Mouse (Mus musculus): ENCODE data around the gene Hectd4.
"Not testable (repeated sequence)": the region's sequence is repeated elsewhere in the genome, so short reads cannot be mapped to it uniquely, and the experiment has no call there.

Hectd4 gene

DNA sequence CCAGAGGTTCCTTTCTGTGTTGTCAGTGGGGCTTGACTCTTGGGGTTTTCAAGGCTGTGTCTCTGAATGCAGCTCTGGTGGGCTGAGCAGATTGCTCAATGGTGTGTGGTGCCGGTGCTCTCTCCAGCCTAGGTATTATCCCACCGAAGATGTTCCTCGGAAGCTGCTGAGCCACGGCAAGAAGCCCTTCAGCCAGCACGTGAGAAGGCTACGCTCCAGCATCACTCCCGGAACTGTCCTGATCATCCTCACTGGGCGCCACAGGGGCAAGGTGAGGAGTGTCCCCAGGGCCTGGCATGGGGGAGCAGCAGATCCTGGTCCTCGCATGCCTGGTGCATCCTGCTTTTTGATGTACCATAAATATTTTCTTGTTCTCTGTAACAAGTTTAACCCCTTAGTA is 13.5 kb upstream of the Hectd4 start:
- DNase-seq (ENCODE audit: low read depth, low spot score) = no peak

DNA sequence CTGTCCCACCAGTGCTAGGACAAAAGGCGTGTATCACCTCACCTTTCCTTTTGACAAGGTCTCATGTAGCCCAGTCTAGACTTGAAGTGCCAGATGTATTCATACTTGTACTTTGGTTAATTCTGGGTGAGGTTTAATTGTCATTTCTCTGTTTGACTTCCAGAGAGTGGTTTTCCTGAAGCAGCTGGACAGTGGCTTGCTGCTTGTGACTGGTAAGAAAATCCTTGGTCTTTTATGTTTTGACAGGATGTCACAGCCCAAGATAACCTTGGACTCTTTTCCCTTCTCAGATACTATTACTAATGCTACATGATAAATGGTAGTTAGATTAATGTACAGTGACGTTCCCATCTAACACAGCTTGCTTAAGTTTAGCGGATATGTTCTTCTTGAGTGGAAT is 13.0 kb upstream of the Hectd4 start:
- DNase-seq (ENCODE audit: low read depth, low spot score) = no peak

DNA sequence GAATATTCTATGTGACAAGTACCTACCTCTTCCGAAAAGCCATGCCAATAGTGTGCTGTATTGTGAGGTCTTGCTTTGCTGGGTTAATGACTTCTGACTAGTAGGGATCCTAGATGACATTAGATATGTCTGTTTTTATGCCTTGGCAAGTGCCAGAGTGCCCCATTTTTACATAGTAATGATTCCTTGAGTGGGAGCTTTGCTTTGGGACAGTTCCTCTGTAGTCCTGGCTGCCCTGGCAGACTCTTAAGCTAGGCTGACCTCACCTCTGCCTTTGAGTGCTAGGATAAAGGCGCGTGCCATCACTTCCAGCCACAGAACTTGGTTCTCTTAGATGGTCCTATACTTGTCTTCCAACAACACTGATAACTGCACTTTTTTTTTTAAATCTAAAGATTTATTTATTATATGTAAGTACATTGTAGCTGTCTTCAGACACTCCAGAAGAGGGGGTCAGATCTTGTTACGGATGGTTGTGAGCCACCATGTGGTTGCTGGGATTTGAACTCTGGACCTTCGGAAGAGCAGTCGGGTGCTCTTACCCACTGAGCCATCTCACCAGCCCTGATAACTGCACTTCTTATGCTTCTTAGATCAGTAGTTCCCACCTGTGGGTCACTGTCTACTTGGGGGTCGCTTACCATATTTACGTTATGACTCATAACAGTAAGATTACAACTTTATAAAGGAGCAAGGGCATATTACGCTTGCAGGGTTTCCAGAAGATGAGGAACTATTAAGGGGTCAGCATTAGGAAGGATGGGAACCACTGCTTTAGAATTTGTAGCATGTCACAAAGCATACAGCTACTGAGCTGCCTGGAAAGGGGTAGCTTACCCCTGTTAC is 10.0 kb upstream of the Hectd4 start:
- DNase-seq (ENCODE audit: low read depth, low spot score) = no peak

DNA sequence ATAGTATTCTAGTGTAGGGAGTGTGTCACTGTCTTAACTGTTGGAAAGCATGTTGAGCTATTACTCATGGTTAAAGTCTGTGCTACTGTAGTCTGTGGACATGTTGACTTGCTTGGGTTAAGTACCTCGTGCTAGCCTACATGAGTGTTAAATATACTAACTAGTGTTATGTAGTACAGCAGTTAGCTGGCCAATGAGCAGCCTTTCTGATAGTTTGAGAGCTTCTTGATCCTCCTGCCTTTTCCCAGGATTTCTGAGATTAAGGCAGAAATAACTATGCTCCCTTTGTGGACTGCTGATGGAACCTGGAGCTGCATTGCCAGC is 9.5 kb upstream of the Hectd4 start:
- no peak for DNase-seq (ENCODE audit: low read depth, low spot score)

DNA sequence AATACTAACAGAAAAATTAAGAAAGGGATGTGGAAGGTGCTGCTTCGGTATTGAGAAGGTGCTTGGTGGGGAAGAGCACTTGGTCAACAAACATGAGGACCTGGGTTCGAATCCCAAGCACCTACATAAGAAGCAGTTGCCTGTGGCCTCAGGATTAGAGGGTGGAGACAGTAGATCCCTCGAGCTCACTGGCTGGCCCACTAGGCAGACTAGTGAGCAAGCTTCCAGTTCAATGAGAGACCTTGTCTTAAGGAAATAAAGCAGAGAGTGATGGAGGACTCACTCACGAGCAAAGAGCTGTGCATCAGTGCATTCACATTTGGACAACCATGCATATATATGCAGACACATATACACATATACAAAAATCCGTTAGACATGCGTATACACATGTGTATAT is 7.9 kb upstream of the Hectd4 start:
- DNase-seq (ENCODE audit: low read depth, low spot score) = no peak

DNA sequence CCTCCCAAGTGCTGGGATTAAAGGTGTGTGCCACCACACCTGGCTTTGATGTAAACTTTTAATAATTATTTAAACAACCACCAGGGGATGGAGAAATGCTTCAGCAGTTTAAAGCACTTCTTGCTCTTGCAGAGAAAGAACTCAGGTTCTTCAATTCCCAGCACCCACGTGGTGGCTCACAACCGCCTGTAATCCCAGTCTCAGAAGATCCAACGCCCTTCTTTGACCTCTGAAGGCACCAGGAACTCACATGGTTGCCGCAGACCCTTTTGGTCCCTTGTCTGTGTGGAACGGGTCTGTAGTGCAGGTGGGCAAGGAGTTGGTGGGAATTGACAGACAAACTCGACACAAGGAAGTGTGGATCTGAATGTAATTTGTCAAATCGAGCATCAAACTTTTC is 5.3 kb upstream of the Hectd4 start:
- no peak for DNase-seq (ENCODE audit: low read depth, low spot score)

DNA sequence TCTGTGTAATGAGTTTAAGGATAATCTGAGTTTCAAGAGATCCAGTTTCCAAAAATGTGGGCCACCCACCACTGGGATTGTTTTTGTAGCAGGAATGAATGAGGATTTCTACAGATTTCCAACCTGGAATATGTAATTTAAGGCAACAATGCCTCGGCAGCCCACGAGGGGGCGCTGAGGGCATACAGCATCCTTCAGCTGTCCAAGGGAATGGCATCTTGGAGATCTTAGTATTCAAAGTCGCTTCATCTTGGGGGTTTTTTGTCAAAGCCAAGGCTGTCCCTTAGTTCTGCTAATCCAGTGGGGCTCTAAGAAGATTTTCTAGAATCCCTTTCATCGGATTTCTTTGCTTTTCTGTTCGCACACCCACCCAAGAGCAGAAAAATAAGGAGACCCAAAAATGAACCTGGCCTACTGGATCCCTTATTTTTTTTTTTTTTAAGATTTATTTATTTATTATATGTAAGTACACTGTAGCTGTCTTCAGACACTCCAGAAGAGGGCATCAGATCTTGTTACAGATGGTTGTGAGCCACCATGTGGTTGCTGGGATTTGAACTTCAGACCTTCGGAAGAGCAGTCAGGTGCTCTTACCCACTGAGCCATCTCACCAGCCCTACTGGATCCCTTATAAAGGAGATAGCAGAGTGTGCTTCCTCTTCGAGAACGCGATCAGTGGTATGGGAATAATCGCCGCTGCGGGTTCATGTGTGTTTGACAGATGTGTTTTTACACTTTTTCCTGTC is 4.5 kb upstream of the Hectd4 start:
- peak; percentile 57 for DNase-seq (ENCODE audit: low read depth, low spot score)

DNA sequence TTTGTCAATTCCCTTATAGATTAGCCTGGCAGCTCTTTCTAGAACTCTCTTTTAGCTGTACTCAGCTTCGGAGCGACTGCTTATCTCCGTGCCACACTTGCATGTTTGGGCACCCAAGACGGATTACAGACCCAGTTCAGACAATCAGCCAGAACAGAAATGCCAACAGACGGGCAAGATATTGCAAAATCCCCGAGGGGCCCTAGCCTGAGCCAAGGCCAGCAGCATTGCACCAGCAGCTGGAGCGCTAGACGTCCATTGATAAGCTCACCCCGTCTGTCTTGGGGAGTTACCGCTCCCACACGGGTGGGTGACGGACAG is 3.9 kb upstream of the Hectd4 start:
- DNase-seq (ENCODE audit: low read depth, low spot score) = no peak

DNA sequence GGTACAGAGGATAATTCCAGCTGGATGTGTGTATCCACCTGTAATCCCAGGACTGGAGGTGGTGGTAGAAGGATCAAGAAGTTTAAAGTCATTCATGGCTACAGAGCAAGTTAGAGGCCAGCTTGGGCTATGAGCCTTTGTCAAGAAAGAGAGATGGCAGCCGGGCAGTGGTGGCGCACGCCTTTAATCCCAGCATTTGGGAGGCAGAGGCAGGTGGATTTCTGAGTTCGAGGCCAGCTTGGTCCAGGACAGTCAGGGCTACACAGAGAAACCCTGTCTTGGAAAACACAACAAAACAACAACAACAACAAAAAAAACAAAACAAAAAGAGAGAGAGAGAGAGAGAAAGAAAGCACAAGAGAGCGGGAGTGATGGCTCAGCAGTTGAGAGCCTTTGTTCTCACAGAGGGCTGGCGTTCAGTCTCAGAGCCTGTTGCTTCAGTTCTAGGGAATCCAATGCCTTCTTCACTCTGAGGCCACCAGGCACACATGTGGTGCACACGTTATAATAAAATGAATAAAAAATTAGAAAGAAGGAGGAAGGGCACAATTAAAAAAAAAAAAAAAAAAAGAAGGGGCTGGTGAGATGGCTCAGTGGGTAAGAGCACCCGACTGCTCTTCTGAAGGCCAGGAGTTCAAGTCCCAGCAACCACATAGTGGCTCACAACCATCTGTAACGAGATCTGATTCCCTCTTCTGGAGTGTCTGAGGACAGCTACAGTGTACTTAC is 3.3 kb upstream of the Hectd4 start:
- not testable (repeated sequence) for DNase-seq (ENCODE audit: low read depth, low spot score)

DNA sequence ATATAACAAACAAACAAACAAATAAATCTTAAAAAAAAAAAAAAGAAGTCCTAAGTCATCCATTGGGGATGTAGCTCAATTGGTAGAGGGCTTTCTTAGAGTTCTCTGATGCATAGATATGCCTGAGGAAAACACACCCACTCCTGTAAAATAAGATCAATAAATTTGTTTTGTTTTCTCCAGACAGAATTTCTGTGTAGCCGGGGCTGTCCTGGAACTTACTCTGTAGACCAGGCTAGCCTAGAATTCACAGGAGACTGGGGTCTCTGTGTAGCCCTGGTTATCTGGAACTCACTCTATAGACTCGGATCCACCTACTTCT is 2.7 kb upstream of the Hectd4 start:
- DNase-seq (ENCODE audit: low read depth, low spot score) = no peak

DNA sequence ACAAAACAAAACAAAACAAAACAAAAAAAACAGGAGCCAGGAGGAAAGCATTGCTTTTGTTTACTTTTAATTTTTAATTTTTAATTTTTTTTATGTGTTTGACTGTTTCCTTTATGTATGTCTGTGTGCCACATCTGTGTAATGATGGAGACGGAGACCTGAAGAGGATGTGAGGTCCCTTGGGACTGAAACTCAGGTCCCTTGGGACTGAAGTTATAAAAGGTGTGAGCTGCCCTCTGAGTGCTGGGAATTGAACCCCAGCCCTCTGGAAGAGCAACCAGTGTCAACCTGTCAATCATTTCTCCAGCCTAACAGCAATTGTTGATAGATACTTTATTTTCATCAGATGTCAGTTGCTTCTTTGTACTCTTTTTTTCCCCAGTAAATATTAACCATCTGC is 829 bp upstream of the Hectd4 start:
- no peak for DNase-seq (ENCODE audit: low read depth, low spot score)

DNA sequence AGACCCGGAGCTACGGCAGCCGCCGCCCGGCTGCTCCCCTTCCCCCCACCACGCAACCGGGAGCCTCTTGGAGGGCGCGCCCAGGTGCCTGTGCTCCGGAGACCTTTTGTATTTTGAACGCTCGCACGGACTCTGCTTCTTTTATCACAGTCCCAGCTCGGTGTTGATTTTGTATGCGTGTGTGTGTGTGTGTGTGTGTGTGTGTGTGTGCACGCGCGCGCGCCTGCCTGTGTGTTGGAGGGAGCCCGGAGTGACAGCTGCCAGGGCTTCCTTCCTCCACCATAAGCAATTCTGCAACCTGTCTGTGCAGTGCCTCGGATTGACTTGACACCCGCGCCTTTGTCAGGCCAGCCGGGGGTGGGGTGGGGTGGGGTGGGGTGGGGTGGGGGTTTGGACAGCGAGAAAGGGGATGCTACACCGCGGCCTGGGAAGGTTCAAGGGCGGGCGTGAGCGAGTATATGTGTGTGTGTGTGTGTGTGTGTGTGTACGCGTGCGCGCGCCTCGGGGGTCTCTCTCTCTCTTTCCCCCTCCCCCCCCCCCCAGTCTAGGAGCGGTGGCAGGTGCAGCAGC is 798 bp downstream of the Hectd4 start:
- DNase-seq (ENCODE audit: low read depth, low spot score) = no peak

DNA sequence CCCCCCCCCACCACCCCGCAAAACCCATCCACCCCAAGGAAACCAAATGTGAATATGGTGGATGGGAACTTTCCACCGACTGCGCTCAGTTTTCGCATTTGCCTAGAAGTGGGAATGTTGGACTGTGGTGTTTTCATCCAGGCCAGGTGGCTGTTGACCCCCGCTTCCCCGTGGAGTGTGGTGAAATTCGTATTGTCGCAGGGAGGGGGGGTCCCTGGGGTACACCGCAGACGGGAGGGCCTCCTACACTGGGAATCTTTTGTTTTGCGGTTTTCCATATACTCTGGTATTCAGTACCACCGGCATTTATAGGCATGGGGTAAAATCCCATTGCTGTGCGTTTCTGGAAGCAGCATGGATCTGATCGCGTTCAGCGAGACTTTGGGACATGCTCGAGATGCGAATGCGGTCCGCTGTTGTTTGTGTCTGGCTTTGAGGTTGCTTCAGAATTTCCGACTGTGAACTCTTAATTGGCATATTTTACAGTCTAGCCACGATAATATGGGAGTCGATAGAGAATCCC is 1.4 kb downstream of the Hectd4 start:
- no peak for DNase-seq (ENCODE audit: low read depth, low spot score)

DNA sequence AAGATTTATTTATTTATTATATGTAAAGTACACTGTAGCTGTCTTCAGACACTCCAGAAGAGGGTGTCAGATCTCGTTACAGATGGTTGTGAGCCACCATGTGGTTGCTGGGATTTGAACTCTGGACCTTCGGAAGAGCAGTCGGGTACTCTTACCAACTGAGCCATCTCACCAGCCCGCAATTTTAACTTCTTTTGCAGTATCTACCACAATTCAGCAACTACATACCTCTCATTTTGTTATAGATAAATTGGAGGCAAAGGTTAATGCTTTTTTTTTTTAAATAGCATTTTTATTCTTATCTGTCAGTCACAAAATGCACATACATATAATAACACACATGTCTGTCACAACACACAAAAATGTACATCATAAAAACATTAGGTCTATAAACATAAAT is 4.0 kb downstream of the Hectd4 start:
- not testable (repeated sequence) for DNase-seq (ENCODE audit: low read depth, low spot score)

DNA sequence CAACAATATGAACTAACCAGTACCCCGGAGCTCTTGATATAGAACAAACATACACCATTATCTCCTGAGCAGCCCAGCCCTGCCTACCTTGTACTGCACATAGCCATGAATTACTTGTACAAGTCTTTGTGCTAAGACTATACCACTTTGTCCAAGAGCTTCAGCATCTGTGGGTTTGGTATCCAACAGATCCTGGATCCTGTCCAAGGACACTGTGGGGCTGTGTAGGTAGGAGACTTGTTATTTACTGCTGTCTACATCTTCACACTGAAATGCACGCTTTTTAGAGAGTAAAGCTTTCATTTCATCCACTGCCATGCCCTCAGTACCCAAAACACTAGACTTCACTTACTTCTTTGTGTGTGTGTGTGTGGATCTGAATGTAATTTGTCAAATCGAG is 4.8 kb downstream of the Hectd4 start:
- no peak for DNase-seq (ENCODE audit: low read depth, low spot score)

DNA sequence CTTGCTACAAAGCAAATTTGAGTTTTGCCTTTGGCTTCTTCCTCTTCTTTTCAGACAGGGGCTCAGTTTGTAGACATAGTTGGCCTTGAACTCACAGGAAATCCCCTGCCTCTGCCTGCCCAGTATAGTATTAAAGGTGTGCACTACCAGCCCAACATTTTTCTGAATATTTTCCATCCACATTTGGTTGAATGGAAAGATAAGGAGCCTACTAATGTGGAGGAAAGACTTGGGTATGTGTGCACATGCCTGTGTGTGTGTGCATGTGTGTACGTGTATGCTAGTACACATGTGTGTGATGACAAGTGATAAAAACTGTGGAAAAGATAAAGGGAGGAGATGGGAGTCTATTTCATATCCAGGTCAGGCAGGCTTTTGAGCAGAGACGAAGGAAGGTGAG is 5.8 kb downstream of the Hectd4 start:
- no peak for DNase-seq (ENCODE audit: low read depth, low spot score)

DNA sequence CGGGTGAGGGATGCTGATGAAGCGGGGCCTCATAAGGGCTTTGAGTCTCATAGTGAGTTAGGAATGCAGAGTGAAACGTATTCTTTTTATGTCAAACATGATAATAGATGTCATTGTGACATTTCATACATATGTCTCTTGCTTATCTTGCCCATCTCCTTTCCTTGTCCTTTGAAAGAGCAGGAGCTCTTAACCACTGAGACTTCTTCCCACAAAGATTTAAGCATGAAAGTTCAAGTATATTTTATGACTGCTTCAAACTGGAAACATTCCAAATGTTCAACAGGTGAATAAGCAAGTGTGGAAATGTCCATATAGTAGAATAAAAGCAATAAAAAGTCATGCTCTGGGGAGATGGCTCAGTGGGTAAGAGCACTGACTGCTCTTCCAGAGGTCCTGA is 6.4 kb downstream of the Hectd4 start:
- DNase-seq (ENCODE audit: low read depth, low spot score) = no peak

DNA sequence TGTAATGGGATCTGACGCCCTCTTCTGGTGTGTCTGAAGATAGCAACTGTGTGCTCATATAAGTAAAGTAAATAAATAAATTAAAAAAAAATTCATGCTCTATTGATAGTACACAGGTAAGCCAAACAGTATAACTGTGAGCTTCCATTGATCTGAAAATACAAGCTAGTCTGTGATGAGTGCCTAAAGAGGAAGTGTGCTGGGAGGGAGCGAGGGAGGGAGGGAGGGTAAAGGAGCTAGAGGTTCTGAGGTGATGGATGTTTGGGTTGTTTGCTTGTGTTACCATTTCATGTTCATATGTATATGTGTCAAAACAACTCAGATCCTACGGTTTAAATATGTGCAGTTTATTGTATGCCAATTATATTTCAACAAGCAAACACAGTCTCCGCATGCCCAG is 6.8 kb downstream of the Hectd4 start:
- DNase-seq (ENCODE audit: low read depth, low spot score) = no peak

DNA sequence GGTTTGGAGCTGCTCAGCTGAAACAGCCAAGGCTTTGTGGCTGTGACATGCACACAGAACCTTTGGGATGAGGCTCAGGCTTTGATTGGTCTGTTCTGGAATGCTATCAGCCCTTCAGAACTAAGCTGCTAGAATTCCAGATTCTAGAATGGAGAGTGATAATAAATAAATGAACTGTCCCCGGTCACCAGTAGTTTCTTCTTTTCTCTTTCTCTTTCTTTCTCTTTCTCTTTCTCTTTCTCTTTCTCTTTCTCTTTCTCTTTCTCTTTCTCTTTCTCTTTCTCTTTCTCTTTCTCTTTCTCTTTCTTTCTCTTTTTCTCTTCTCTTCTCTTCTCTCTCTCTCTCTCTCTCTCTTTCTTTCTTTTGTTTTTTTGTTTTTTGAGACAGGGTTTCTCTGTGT is 7.3 kb downstream of the Hectd4 start:
- DNase-seq (ENCODE audit: low read depth, low spot score) = not testable (repeated sequence)

DNA sequence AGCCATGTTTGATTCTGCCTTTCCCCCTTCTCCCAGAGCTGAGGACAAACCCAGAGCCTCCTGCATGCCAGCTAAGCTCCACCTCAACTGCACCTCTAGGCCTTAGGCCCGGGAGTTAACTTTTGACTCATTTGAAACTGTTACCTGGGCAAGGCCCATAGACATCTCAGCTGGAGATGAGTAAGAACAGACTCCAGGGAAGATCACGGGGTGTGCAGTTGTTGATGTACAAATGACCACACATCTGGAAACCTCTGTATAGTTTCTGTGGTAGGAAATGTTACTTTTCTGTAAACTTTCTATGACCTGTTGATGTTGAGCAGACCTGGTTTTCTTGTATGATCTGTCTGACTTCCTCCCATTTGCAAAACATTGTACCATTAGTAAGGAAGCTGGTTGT is 9.2 kb downstream of the Hectd4 start:
- no peak for DNase-seq (ENCODE audit: low read depth, low spot score)

DNA sequence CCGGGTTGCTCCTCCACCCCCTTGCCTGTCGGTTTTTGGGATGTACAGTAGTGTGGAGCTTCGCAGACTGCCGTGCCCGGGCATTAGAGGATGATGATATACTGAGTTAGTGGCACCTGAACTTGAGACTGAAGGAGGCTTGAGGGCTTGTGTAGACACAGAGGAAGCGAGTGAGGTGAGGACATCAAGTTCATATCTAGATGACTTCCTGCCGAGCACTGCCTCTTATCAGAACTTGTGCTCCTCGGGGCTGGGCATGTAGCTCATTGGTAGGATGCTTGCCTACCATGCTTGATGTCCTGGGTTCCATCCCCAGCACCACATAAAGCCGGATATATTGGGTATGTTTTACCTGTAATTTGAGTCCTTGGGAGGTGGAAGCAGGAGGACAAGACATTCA is 10.8 kb downstream of the Hectd4 start:
- no peak for DNase-seq (ENCODE audit: low read depth, low spot score)

DNA sequence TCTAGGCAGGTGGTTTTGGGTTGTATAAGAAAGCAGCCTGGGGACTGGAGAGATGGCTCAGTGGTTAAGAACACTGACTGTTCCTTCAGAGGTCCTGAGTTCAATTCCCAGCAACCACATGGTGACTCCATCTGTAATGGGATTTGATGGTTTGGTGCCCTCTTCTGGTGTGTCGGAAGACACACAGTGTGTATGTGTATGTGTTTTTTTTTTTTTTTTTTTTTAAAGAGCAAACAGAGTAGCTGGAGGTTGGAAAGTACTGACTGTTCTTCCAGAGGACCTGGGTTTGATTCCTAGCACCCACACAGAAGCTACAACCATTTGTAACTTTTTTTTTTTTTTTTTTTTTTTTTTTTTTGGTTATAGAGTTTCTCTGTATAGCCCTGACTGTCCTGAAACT is 12.8 kb downstream of the Hectd4 start:
- no peak for DNase-seq (ENCODE audit: low read depth, low spot score)

Data from embryo, embryonic 11.5 days (tissue).